Mouse (Mus musculus) MEL (cell line): ENCODE results near the gene Mcrip2. TPM values are rescaled to one million over a fixed set of nuclear protein-coding genes. Genes with fewer than 3 reads are reported as not detected.

Source experiments
- DNase-seq: peaks from one replicate; pipeline ENCODE4 v3.0.0; 2011; ENCODE audit warnings: low read depth, low spot score
- H3K27ac ChIP-seq: 2 replicates; pipeline ENCODE4 v1.5.1; 2012; ENCODE audit warnings: low read depth, mild to moderate bottlenecking, control low read depth, low read length, moderate library complexity; ENCODE audit not compliant: control insufficient read depth
- H3K27me3 ChIP-seq, 2 experiments: fragments of 150-350 bp in 1 of 2; sonication (generic) in 1 of 2; 2 replicates each; pipeline ENCODE4 v1.6.1; 2012; ENCODE audit warnings: low read length in 2 of 2, mild to moderate bottlenecking in 2 of 2, improper control_type of control experiment in 1 of 2, moderate library complexity in 1 of 2; ENCODE audit not compliant: insufficient read depth in 2 of 2, control insufficient read depth in 1 of 2
- H3K36me3 ChIP-seq, 2 experiments: 2 replicates each; pipeline ENCODE4 v1.6.1; 2012 to 2014; ENCODE audit warnings: low read length in 2 of 2, improper control_type of control experiment in 1 of 2, inconsistent platforms in 1 of 2, mild to moderate bottlenecking in 1 of 2; ENCODE audit not compliant: insufficient read depth in 2 of 2, control insufficient read depth in 1 of 2
- H3K4me1 ChIP-seq, 2 experiments: fragments of 150-350 bp in 1 of 2; sonication (generic) in 1 of 2; 2 replicates each; pipeline ENCODE4 v1.6.1; 2012; ENCODE audit warnings: low read length in 2 of 2, improper control_type of control experiment in 1 of 2, mild to moderate bottlenecking in 1 of 2; ENCODE audit not compliant: insufficient read depth in 2 of 2, control insufficient read depth in 1 of 2
- H3K4me3 ChIP-seq, 2 experiments: fragments of 150-350 bp in 1 of 2; sonication (generic) in 1 of 2; 2 replicates each; pipeline ENCODE4 v1.5.1; 2012; ENCODE audit warnings: low read depth in 2 of 2, low read length in 2 of 2, mild to moderate bottlenecking in 2 of 2, moderate library complexity in 2 of 2, control low read depth in 1 of 2, improper control_type of control experiment in 1 of 2; ENCODE audit not compliant: control insufficient read depth in 1 of 2, insufficient read depth in 1 of 2
- H3K79me2 ChIP-seq: 2 replicates; pipeline ENCODE4 v1.6.1; 2012; ENCODE audit warnings: mild to moderate bottlenecking, low read length, moderate library complexity; ENCODE audit not compliant: control insufficient read depth, poor library complexity, insufficient read depth
- H3K9ac ChIP-seq: 2 replicates; pipeline ENCODE4 v1.6.1; 2012; ENCODE audit warnings: low read depth, mild to moderate bottlenecking, control low read depth, low read length, moderate library complexity; ENCODE audit not compliant: control insufficient read depth, poor library complexity, severe bottlenecking
- H3K9me3 ChIP-seq: fragments of 150-350 bp; sonication (generic); replicated peaks from 2 replicates; pipeline ENCODE4 v1.6.1; 2012; ENCODE audit warnings: mild to moderate bottlenecking, low read length, improper control_type of control experiment, moderate library complexity; ENCODE audit not compliant: insufficient read depth
- CHD2 ChIP-seq: IDR thresholded peaks from 2 replicates; pipeline ENCODE4 v1.6.1; 2011; ENCODE audit warnings: low read length, improper control_type of control experiment
- CTCF ChIP-seq, 3 experiments: IDR thresholded peaks in 2 of 3; conservative IDR thresholded peaks in 1 of 3; 2 replicates each; pipeline ENCODE4 v1.5.1; 2011 to 2012; ENCODE audit warnings: low read length in 3 of 3, low read depth in 2 of 3, mild to moderate bottlenecking in 2 of 3, improper control_type of control experiment in 1 of 3, inconsistent platforms in 1 of 3, mixed read lengths in 1 of 3, moderate library complexity in 1 of 3; ENCODE audit not compliant: control insufficient read depth in 1 of 3, insufficient read depth in 1 of 3, poor library complexity in 1 of 3, severe bottlenecking in 1 of 3
- E2F4 ChIP-seq: IDR thresholded peaks from 2 replicates; pipeline ENCODE4 v1.6.1; 2011; ENCODE audit warnings: low read depth, low read length, improper control_type of control experiment, borderline replicate concordance
- ELF1 ChIP-seq: IDR thresholded peaks from 2 replicates; pipeline ENCODE4 v1.6.1; 2014; ENCODE audit warnings: low read depth, mild to moderate bottlenecking, inconsistent platforms, low read length, improper control_type of control experiment, moderate library complexity
- ETS1 ChIP-seq: IDR thresholded peaks from 2 replicates; pipeline ENCODE4 v1.6.1; 2012; ENCODE audit warnings: low read depth, mild to moderate bottlenecking, inconsistent platforms, low read length, improper control_type of control experiment, moderate library complexity
- GABPA ChIP-seq: IDR thresholded peaks from 2 replicates; pipeline ENCODE4 v1.6.1; 2012; ENCODE audit warnings: low read depth, mild to moderate bottlenecking, inconsistent platforms, low read length, improper control_type of control experiment, moderate library complexity
- GATA1 ChIP-seq: IDR thresholded peaks from 2 replicates; pipeline ENCODE4 v1.6.1; 2011; ENCODE audit warnings: low read depth, low read length, improper control_type of control experiment
- KAT2A ChIP-seq: conservative IDR thresholded peaks from 2 replicates; pipeline ENCODE4 v1.6.1; 2012; ENCODE audit warnings: low read depth, low read length, improper control_type of control experiment, inconsistent platforms
- MAFK ChIP-seq: IDR thresholded peaks from 2 replicates; pipeline ENCODE4 v1.6.1; 2011; ENCODE audit warnings: low read depth, mild to moderate bottlenecking, low read length, improper control_type of control experiment, borderline replicate concordance
- MAX ChIP-seq: IDR thresholded peaks from 2 replicates; pipeline ENCODE4 v1.6.1; 2011; ENCODE audit warnings: low read length, improper control_type of control experiment
- MAZ ChIP-seq: IDR thresholded peaks from 2 replicates; pipeline ENCODE4 v1.6.1; 2012; ENCODE audit warnings: low read depth, mild to moderate bottlenecking, inconsistent platforms, low read length, improper control_type of control experiment
- MEF2A ChIP-seq: IDR thresholded peaks from 2 replicates; pipeline ENCODE4 v1.6.1; 2014; ENCODE audit warnings: low read depth, mild to moderate bottlenecking, inconsistent platforms, low read length, improper control_type of control experiment; ENCODE audit not compliant: poor library complexity, insufficient replicate concordance, severe bottlenecking; ENCODE audit errors: extremely low read depth
- MYB ChIP-seq: IDR thresholded peaks from 2 replicates; pipeline ENCODE4 v1.6.1; 2011; ENCODE audit warnings: mild to moderate bottlenecking, low read depth, low read length, improper control_type of control experiment
- NELFE ChIP-seq: IDR thresholded peaks from 2 replicates; pipeline ENCODE4 v1.6.1; 2011; ENCODE audit warnings: low read depth, low read length, improper control_type of control experiment
- NRF1 ChIP-seq: IDR thresholded peaks from 2 replicates; pipeline ENCODE4 v1.6.1; 2014; ENCODE audit warnings: low read depth, mild to moderate bottlenecking, inconsistent platforms, low read length, improper control_type of control experiment, moderate library complexity; ENCODE audit not compliant: poor library complexity, insufficient read depth, severe bottlenecking
- POLR2A ChIP-seq, 2 experiments: IDR thresholded peaks; 2 replicates each; pipeline ENCODE4 v1.6.1; 2011 to 2012; ENCODE audit warnings: low read length in 2 of 2, mild to moderate bottlenecking in 2 of 2, control low read depth in 1 of 2, improper control_type of control experiment in 1 of 2, low read depth in 1 of 2, moderate library complexity in 1 of 2; ENCODE audit not compliant: control insufficient read depth in 1 of 2, insufficient read depth in 1 of 2, poor library complexity in 1 of 2
- POLR2AphosphoS2 ChIP-seq: IDR thresholded peaks from 2 replicates; pipeline ENCODE4 v1.6.1; 2011; ENCODE audit warnings: low read length, improper control_type of control experiment
- POLR2AphosphoS5 ChIP-seq: IDR thresholded peaks from 2 replicates; pipeline ENCODE4 v1.6.1; 2012; ENCODE audit warnings: low read depth, borderline replicate concordance, mild to moderate bottlenecking, inconsistent platforms, low read length, moderate library complexity, mixed read lengths
- SIN3A ChIP-seq: IDR thresholded peaks from 2 replicates; pipeline ENCODE4 v1.6.1; 2012; ENCODE audit warnings: low read length, improper control_type of control experiment, inconsistent platforms
- TAL1 ChIP-seq: IDR thresholded peaks from 2 replicates; pipeline ENCODE4 v1.6.1; 2012; ENCODE audit warnings: mild to moderate bottlenecking, inconsistent platforms, low read length, moderate library complexity, mixed read lengths
- UBTF ChIP-seq: IDR thresholded peaks from 2 replicates; pipeline ENCODE4 v1.6.1; 2012; ENCODE audit warnings: low read depth, mild to moderate bottlenecking, inconsistent platforms, low read length, improper control_type of control experiment, moderate library complexity, borderline replicate concordance; ENCODE audit not compliant: insufficient read depth
- USF1 ChIP-seq: IDR thresholded peaks from 2 replicates; pipeline ENCODE4 v1.6.1; 2014; ENCODE audit warnings: low read depth, mild to moderate bottlenecking, inconsistent platforms, low read length, improper control_type of control experiment, moderate library complexity
- ZC3H11A ChIP-seq: IDR thresholded peaks from 2 replicates; pipeline ENCODE4 v1.6.1; 2012; ENCODE audit warnings: low read depth, mild to moderate bottlenecking, inconsistent platforms, low read length, improper control_type of control experiment
- ZKSCAN1 ChIP-seq: IDR thresholded peaks from 2 replicates; pipeline ENCODE4 v1.6.1; 2012; ENCODE audit warnings: low read depth, mild to moderate bottlenecking, inconsistent platforms, low read length, improper control_type of control experiment, moderate library complexity
- ZMIZ1 ChIP-seq: IDR thresholded peaks from 2 replicates; pipeline ENCODE4 v1.6.1; 2012; ENCODE audit warnings: low read depth, mild to moderate bottlenecking, inconsistent platforms, low read length, improper control_type of control experiment, moderate library complexity
- ZNF384 ChIP-seq: IDR thresholded peaks from 2 replicates; pipeline ENCODE4 v1.6.1; 2012; ENCODE audit warnings: low read depth, mild to moderate bottlenecking, inconsistent platforms, low read length, improper control_type of control experiment
- polyA plus RNA-seq, 2 experiments: library from polyadenylated mRNA; stranded (reverse) in 1 of 2; unstranded in 1 of 2; fragments of >175 nt in 1 of 2; fragments of >200 nt in 1 of 2; gene quantifications; 2 replicates each; pipeline versions ENCODE4 v1.2.1 to v1.2.4; 2012; ENCODE audit warnings: low replicate concordance in 2 of 2, low read depth in 1 of 2; ENCODE audit not compliant: insufficient read length in 2 of 2, insufficient read depth in 1 of 2, missing spikeins in 1 of 2
- total RNA-seq: library from RNA; depleted of rRNA; stranded (reverse); fragments of 300-350 nt; gene quantifications from 2 replicates; pipeline ENCODE4 v1.2.3, GENCODE M21; 2012

Mcrip2 gene
- total and polyA plus RNA-seq, 3 experiments: 88.9 to 281 (median 107) TPM

GRCm38 (mm10) chr17:25832436-25833290 lies 35.9 kb downstream of the Mcrip2 start (continued):
- no peak for TF ChIP-seq E2F4
- TF ChIP-seq SIN3A: peak; percentile 78; the same call in 1 of the 2 replicates
- TF ChIP-seq MAZ: peak; percentile 25; the same call in 1 of the 2 replicates
- peak; percentile 93 for TF ChIP-seq NELFE
- no peak for TF ChIP-seq POLR2AphosphoS5
- TF ChIP-seq ZMIZ1: peak; percentile 84
- TF ChIP-seq ZC3H11A: no peak
- TF ChIP-seq GABPA: no peak
- TF ChIP-seq CTCF (IDR thresholded peaks at IDR 0.05 in 2 of 3, conservative IDR thresholded peaks at IDR 0.05 in 1 of 3; ENCODE audit: control insufficient read depth in 1 of 3, insufficient read depth in 1 of 3, low read depth in 2 of 3, low read length in 3 of 3, poor library complexity in 1 of 3, severe bottlenecking in 1 of 3): 0 out of 6 replicates have a peak, but pooled peaks of 1 of the 3 experiments have one; percentile 8
- no peak for TF ChIP-seq MAFK
- TF ChIP-seq KAT2A: no peak; the same call in 1 of the 2 replicates

DNA sequence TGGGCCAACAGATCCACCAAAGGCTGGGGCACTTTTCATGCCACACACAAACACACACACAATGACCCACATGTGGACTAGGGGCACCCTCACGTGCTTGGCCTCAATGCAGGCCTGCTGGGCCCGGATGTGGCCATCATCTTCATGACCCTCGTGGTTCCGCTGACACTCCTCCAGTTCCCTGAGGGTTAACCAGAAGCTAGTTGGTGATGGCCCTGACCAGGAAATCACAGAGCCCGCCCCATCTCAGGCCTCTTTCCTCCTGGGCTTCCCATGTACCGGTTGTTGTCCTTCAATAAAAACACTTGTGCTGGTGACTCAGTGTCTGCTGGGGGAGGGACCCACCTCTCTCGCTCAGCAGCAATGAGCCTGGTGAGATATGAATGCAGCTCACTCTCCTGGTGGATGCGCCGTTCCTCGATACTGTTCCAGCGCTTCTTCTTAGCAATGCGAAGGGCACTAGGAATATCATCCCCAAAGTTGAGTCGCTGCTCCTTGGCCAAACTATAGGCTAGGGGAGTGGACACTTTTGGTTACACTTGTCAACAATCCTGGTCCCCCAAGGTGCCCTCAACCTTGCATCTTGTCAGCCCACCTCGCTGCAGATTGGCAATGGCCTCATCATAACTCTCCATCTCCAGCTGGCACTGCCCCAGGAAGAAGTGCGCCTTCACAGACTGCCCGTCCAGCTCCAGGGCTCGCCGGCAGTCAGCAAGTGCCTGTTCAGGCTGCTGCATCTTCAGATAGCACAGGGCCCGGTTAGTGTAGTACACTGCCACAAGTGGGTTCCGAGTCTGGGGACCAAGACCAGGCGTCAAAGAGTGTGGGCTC lies 36.9 kb downstream of the Mcrip2 start:
- peak; percentile 56 for DNase-seq
- peak overlapping the region; percentile 82 for H3K27ac ChIP-seq

More for the DNA sequence above, 36.9 kb downstream of the Mcrip2 start:
- H3K9ac ChIP-seq: peak overlapping the region; percentile 94
- peaks cover 54% of the 10 kb centered on the region for H3K79me2 ChIP-seq
- H3K4me3 ChIP-seq: peak overlapping the region; percentile 80
- H3K36me3 ChIP-seq: peaks cover 0 to 13% of the 10 kb centered on the region in 2 experiments; a peak in 2 of 4 replicates
- TF ChIP-seq ZNF384 (no peak), ELF1 (no peak), MAZ (no peak), MAX (no peak), MEF2A (no peak), ZMIZ1 (0 out of 2 replicates have a peak, but pooled peaks have one; percentile 41), GATA1 (no peak), ZKSCAN1 (no peak), POLR2AphosphoS2 (peak; percentile 55; the same call in 1 of the 2 replicates), POLR2AphosphoS5 (peak; percentile 59; the same call in 1 of the 2 replicates), POLR2A (IDR thresholded peaks at IDR 0.05; ENCODE audit: control insufficient read depth in 1 of 2, insufficient read depth in 1 of 2, low read depth in 1 of 2, low read length in 2 of 2, poor library complexity in 1 of 2) (no peak), NRF1 (no peak), UBTF (no peak), MAFK (no peak), CHD2 (no peak), ETS1 (no peak), TAL1 (no peak), USF1 (no peak), MYB (0 out of 2 replicates have a peak, but pooled peaks have one; percentile 14)
- no peaks in the 10 kb centered on the region for H3K9me3 ChIP-seq
- peaks cover 2 to 37% of the 10 kb centered on the region in 2 experiments; a peak in 3 of 4 replicates for H3K4me1 ChIP-seq
- no peaks in the 10 kb centered on the region for H3K27me3 ChIP-seq
